Mouse (Mus musculus): Measurements from ENCODE around the gene BC005537. TPM values are rescaled to one million over a fixed set of nuclear protein-coding genes. Genes with fewer than 3 reads are reported as not detected.
"Not testable (repeated sequence)": the region's sequence is repeated elsewhere in the genome, so short reads cannot be mapped to it uniquely, and the experiment has no call there.

BC005537 gene
- polyA plus RNA-seq, 1 experiment from 2014 or later, result 18.8 TPM

DNA sequence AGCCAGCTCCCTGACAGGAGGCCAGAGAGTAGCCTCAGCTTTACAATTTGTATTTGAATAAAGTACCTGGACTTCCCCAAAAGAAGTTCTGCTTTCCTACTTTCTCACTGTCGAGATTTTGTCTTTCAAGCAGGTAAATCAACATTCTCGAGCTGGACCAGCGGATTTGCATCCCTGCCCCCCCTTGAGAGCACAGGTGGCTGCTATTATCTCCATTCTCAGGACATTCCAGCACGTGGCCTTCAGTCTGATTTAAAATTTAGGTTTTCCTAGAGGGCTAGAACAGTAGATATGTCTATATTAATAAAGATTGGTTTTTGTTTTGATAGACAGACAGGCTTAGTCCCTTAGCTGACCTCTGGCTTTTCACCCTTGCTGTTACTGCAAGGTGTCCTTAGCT is 33.6 kb upstream of the BC005537 start:
- H3K27ac ChIP-seq (ENCODE audit: low read depth, low read length); H3K36me3 ChIP-seq (ENCODE audit: control insufficient read depth, insufficient read depth, low read length); H3K27me3 ChIP-seq (ENCODE audit: control insufficient read depth, insufficient read depth, low read length); H3K4me1 ChIP-seq (ENCODE audit: control insufficient read depth, insufficient read depth, low read length); ATAC-seq (ENCODE audit: insufficient read depth, low FRiP score, low TSS enrichment); H3K4me2 ChIP-seq (ENCODE audit: low read depth); H3K9ac ChIP-seq (ENCODE audit: low read length); H3K4me3 ChIP-seq (ENCODE audit: low read depth, low read length); DNase-seq (ENCODE audit: low spot score); H3K9me3 ChIP-seq (ENCODE audit: control insufficient read depth, low read length): not testable (repeated sequence)
- WGBS, result 71% methylated on average over 4 of the region's 4 CpGs

GRCm38 (mm10) chr13:24771482-24771881 is 30.0 kb upstream of the BC005537 start:
- H3K4me2 ChIP-seq (ENCODE audit: low read depth); H3K9ac ChIP-seq (ENCODE audit: low read length); H3K4me1 ChIP-seq (ENCODE audit: control insufficient read depth, insufficient read depth, low read length); H3K27ac ChIP-seq (ENCODE audit: low read depth, low read length); H3K9me3 ChIP-seq (ENCODE audit: control insufficient read depth, low read length); H3K36me3 ChIP-seq (ENCODE audit: control insufficient read depth, insufficient read depth, low read length); DNase-seq (ENCODE audit: low spot score); H3K4me3 ChIP-seq (ENCODE audit: low read depth, low read length); H3K27me3 ChIP-seq (ENCODE audit: control insufficient read depth, insufficient read depth, low read length); ATAC-seq (ENCODE audit: insufficient read depth, low FRiP score, low TSS enrichment): not testable (repeated sequence)
- 92% methylated on average over 10 of the region's 10 CpGs for WGBS

- Histone ChIP-seq H3K4me3 (ENCODE audit: low read depth, low read length) (no peak overlapping the region), H3K4me2 (ENCODE audit: low read depth) (no peak overlapping the region), H3K36me3 (ENCODE audit: control insufficient read depth, insufficient read depth, low read length) (no peaks in the 10 kb centered on the region), H3K27me3 (ENCODE audit: control insufficient read depth, insufficient read depth, low read length) (no peaks in the 10 kb centered on the region), H3K4me1 (ENCODE audit: control insufficient read depth, insufficient read depth, low read length) (no peaks in the 10 kb centered on the region), H3K27ac (ENCODE audit: low read depth, low read length) (no peak overlapping the region), H3K9ac (ENCODE audit: low read length) (no peak overlapping the region), H3K9me3 (ENCODE audit: control insufficient read depth, low read length) (no peaks in the 10 kb centered on the region)
- ATAC-seq (ENCODE audit: insufficient read depth, low FRiP score, low TSS enrichment) (no peak), DNase-seq (ENCODE audit: low spot score) (no peak)
- 52% methylated on average over 7 of the region's 7 CpGs for WGBS
Measured at GRCm38 (mm10) chr13:24776146-24776844, 25.2 kb upstream of the BC005537 start.

GRCm38 (mm10) chr13:24778026-24778425 is 23.4 kb upstream of the BC005537 start:
- Histone ChIP-seq H3K9me3 (ENCODE audit: control insufficient read depth, low read length) (no peaks in the 10 kb centered on the region), H3K27me3 (ENCODE audit: control insufficient read depth, insufficient read depth, low read length) (no peaks in the 10 kb centered on the region), H3K4me2 (ENCODE audit: low read depth) (no peak overlapping the region), H3K27ac (ENCODE audit: low read depth, low read length) (no peak overlapping the region), H3K4me3 (ENCODE audit: low read depth, low read length) (no peak overlapping the region), H3K4me1 (ENCODE audit: control insufficient read depth, insufficient read depth, low read length) (no peaks in the 10 kb centered on the region), H3K9ac (ENCODE audit: low read length) (no peak overlapping the region), H3K36me3 (ENCODE audit: control insufficient read depth, insufficient read depth, low read length) (no peaks in the 10 kb centered on the region)
- ATAC-seq (ENCODE audit: insufficient read depth, low FRiP score, low TSS enrichment), result no peak
- WGBS, result 82% methylated on average over 2 of the region's 2 CpGs
- DNase-seq (ENCODE audit: low spot score), result no peak

DNA sequence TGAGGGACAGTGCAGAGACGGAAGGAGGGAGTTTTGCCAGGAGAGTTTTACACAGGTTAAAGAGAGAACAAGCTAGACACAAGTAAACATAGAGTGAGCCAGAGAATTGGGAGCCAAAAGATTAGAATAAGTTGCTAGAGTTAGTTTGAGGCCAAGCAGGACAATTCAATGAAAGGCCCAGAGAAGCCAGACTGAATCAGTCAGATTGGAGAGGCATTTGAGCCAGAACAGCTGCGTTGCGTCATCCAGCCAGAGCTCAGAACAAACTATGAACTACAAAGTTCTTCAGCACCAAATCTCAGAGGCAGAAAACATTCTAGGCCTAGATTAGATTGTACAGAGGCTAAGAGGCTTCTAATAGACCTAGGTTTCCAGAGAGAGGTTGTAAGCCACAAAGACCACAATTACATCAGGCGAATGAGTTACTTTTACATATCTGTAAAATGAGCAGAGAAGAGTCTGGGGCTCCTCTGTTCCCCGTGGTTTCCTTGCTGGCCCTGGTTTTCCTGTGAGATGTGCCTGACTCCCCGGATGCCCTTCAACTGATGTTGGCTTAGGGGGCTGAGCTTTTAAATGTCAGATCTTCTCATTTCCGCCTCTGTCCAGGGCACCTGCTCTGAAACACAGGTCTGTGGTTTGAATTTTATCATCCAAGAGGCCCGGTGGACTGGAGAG is 22.6 kb upstream of the BC005537 start:
- Histone ChIP-seq H3K4me3 (ENCODE audit: low read depth, low read length) (no peak overlapping the region), H3K27me3 (ENCODE audit: control insufficient read depth, insufficient read depth, low read length) (no peaks in the 10 kb centered on the region), H3K9ac (ENCODE audit: low read length) (no peak overlapping the region), H3K4me2 (ENCODE audit: low read depth) (no peak overlapping the region), H3K36me3 (ENCODE audit: control insufficient read depth, insufficient read depth, low read length) (no peaks in the 10 kb centered on the region), H3K27ac (ENCODE audit: low read depth, low read length) (no peak overlapping the region), H3K9me3 (ENCODE audit: control insufficient read depth, low read length) (no peaks in the 10 kb centered on the region), H3K4me1 (ENCODE audit: control insufficient read depth, insufficient read depth, low read length) (no peaks in the 10 kb centered on the region)
- DNase-seq (ENCODE audit: low spot score) (no peak), ATAC-seq (ENCODE audit: insufficient read depth, low FRiP score, low TSS enrichment) (no peak)
- 83% methylated on average over 8 of the region's 8 CpGs for WGBS

DNA sequence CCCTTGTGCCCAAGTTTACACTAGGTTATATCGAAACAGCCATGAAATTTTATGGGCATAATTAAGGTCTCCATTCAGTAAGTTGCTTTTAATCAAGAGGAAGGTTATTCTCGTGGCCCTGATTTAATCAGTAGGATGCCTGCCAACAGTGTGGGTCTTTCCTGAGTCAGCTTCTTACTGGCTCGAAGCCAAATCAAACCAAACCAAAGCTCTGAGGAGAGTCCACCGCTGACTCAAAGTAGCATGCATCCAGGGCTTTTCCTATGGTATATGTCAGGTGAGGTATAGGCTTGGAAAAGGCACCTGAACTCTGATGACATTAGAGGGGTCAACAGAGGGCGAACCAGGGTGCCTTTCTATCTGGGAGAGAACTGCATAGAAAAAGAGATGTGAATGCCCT is 19.5 kb upstream of the BC005537 start:
- Histone ChIP-seq H3K4me1 (ENCODE audit: control insufficient read depth, insufficient read depth, low read length) (no peaks in the 10 kb centered on the region), H3K36me3 (ENCODE audit: control insufficient read depth, insufficient read depth, low read length) (no peaks in the 10 kb centered on the region), H3K9me3 (ENCODE audit: control insufficient read depth, low read length) (no peaks in the 10 kb centered on the region), H3K27ac (ENCODE audit: low read depth, low read length) (no peak overlapping the region), H3K27me3 (ENCODE audit: control insufficient read depth, insufficient read depth, low read length) (no peaks in the 10 kb centered on the region), H3K9ac (ENCODE audit: low read length) (no peak overlapping the region), H3K4me2 (ENCODE audit: low read depth) (no peak overlapping the region), H3K4me3 (ENCODE audit: low read depth, low read length) (no peak overlapping the region)
- 77% methylated on average over 5 of the region's 5 CpGs for WGBS
- ATAC-seq (ENCODE audit: insufficient read depth, low FRiP score, low TSS enrichment) (no peak), DNase-seq (ENCODE audit: low spot score) (no peak)

DNA sequence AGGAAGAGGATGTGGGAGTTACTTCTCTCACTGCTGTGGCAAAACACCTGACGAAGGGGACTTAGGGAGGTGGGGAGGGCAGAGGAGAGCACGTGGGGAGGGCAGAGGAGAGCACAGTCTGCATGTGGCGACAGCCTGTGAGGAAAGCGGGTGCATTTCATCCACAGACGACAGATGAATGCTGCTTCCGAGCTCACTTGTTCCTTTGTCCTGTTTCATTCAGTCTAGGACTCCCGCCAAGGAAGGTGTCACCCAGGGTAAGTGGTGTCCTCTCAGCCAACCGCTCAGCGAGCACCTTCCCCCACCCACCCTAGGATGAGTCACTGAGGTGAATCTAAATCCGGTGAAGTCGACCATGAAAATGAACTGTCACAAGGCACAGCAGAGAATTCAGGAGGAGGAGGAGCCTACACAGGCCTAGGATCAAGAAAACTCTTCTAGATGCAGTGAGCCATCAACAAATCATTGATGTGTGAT is 15.4 kb upstream of the BC005537 start:
- DNase-seq (ENCODE audit: low spot score) (no peak), ATAC-seq (ENCODE audit: insufficient read depth, low FRiP score, low TSS enrichment) (no peak)
- no peaks in the 10 kb centered on the region for H3K4me1 ChIP-seq (ENCODE audit: control insufficient read depth, insufficient read depth, low read length)
- H3K27me3 ChIP-seq (ENCODE audit: control insufficient read depth, insufficient read depth, low read length), result no peaks in the 10 kb centered on the region
- no peaks in the 10 kb centered on the region for H3K9me3 ChIP-seq (ENCODE audit: control insufficient read depth, low read length)
- H3K9ac ChIP-seq (ENCODE audit: low read length), result no peak overlapping the region
- H3K4me3 ChIP-seq (ENCODE audit: low read depth, low read length), result no peak overlapping the region
- H3K27ac ChIP-seq (ENCODE audit: low read depth, low read length), result no peak overlapping the region
- no peaks in the 10 kb centered on the region for H3K36me3 ChIP-seq (ENCODE audit: control insufficient read depth, insufficient read depth, low read length)
- no peak overlapping the region for H3K4me2 ChIP-seq (ENCODE audit: low read depth)
- WGBS, result 61% methylated on average over 11 of the region's 11 CpGs

- DNase-seq (ENCODE audit: low spot score), result no peak
- no peaks in the 10 kb centered on the region for H3K27me3 ChIP-seq (ENCODE audit: control insufficient read depth, insufficient read depth, low read length)
- WGBS, result 90% methylated on average over 5 of the region's 5 CpGs
- no peak for ATAC-seq (ENCODE audit: insufficient read depth, low FRiP score, low TSS enrichment)
- no peak overlapping the region for H3K4me3 ChIP-seq (ENCODE audit: low read depth, low read length)
- H3K4me1 ChIP-seq (ENCODE audit: control insufficient read depth, insufficient read depth, low read length), result no peaks in the 10 kb centered on the region
- H3K36me3 ChIP-seq (ENCODE audit: control insufficient read depth, insufficient read depth, low read length), result no peaks in the 10 kb centered on the region
- H3K4me2 ChIP-seq (ENCODE audit: low read depth), result no peak overlapping the region
- no peak overlapping the region for H3K9ac ChIP-seq (ENCODE audit: low read length)
- H3K27ac ChIP-seq (ENCODE audit: low read depth, low read length), result no peak overlapping the region
- H3K9me3 ChIP-seq (ENCODE audit: control insufficient read depth, low read length), result no peaks in the 10 kb centered on the region
Measured at GRCm38 (mm10) chr13:24787477-24787876, 14.0 kb upstream of the BC005537 start.

DNA sequence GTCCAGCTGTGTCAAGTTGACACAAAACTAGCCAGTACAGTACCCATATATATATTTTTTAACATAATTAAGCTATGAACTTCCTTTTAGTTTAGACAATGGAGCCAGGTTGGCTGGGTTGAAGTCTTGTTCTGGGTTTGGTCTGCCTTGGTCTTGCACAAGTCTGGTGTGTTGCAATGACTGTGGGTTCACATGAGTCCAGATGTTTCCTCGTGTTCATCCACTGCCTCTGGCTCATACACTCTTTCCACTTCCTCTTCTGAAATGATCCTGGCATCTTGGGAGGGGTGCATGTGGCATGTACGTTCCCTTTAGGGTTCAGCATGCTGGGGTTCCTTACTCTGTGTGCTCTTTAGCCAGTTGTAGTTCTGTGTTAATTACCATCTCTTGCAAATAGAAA is 10.1 kb upstream of the BC005537 start:
- Histone ChIP-seq H3K36me3 (ENCODE audit: control insufficient read depth, insufficient read depth, low read length) (no peaks in the 10 kb centered on the region), H3K27me3 (ENCODE audit: control insufficient read depth, insufficient read depth, low read length) (no peaks in the 10 kb centered on the region), H3K4me3 (ENCODE audit: low read depth, low read length) (no peak overlapping the region), H3K9ac (ENCODE audit: low read length) (no peak overlapping the region), H3K4me2 (ENCODE audit: low read depth) (no peak overlapping the region), H3K9me3 (ENCODE audit: control insufficient read depth, low read length) (no peaks in the 10 kb centered on the region), H3K4me1 (ENCODE audit: control insufficient read depth, insufficient read depth, low read length) (no peaks in the 10 kb centered on the region), H3K27ac (ENCODE audit: low read depth, low read length) (no peak overlapping the region)
- no peak for DNase-seq (ENCODE audit: low spot score)
- no peak for ATAC-seq (ENCODE audit: insufficient read depth, low FRiP score, low TSS enrichment)
- WGBS, result 69% methylated on average over 2 of the region's 2 CpGs

Data from neural tube, embryonic 11.5 days (tissue).